Mouse (Mus musculus) gastrocnemius, adult 2 months (tissue): ENCODE results near the gene Adamts1. TPM values are rescaled to one million over a fixed set of nuclear protein-coding genes. Genes with fewer than 3 reads are reported as not detected.

Experiments
- DNase-seq: peaks from one replicate; pipeline ENCODE4 v3.0.0; 2022
- H3K27ac ChIP-seq: fragments of 200-600 bp; 2 replicates; pipeline ENCODE4 v1.8.1; 2022; ENCODE audit warnings: mild to moderate bottlenecking
- H3K4me3 ChIP-seq: fragments of 200-600 bp; 2 replicates; pipeline ENCODE4 v1.8.1; 2022; ENCODE audit warnings: mild to moderate bottlenecking, moderate library complexity
- CTCF ChIP-seq: fragments of 200-600 bp; IDR thresholded peaks from 2 replicates; pipeline ENCODE4 v1.8.1; 2022; ENCODE audit warnings: antibody characterized with exemption, mild to moderate bottlenecking, moderate library complexity
- intact Hi-C: fragments of 180-260 bp; cut with DNase I; formaldehyde crosslinking; loops from one replicate; pipeline ENCODE4 v1.15.1; 2025
- total RNA-seq, 2 experiments: library from RNA; stranded (reverse); gene quantifications; 2 replicates each; pipeline ENCODE4 v1.2.3; 2021

Adamts1 gene
- total RNA-seq, 2 experiments from 2014 or later: 17.3 to 24.4 TPM

DNA sequence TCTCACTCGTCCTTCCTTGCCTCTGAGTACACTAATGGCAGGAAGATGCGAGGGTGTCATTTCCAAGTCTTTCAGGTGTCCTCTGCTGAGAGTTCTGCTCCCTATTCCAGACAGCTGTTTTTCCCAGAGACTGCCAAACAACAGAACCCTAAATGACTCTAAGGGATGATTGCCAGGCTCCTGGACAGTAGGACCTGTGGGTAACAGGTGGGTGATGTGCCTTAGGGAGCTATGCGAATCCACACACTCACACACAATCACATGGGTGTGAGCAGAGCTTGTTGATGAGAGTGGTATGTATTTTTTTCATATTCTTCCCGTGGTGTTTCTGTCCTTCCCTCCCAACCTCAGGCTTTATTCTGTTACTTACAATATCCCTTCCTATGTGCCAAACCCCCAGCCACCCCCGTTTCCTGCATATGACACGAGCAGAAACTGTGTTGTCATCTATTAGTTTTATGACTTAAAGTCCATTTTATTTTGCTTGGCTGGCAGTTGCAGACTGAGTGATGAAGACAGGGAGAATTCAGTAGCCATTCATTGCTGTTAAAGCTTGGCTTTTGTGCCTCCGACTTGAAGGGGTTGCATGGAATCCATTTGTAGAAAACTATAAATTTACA is 41.8 kb downstream of the Adamts1 start:
- Histone ChIP-seq H3K27ac (no peak overlapping the region), H3K4me3 (no peak overlapping the region)
- no peak for TF ChIP-seq CTCF
- intact Hi-C loops: no loop called here
- no peak for DNase-seq

DNA sequence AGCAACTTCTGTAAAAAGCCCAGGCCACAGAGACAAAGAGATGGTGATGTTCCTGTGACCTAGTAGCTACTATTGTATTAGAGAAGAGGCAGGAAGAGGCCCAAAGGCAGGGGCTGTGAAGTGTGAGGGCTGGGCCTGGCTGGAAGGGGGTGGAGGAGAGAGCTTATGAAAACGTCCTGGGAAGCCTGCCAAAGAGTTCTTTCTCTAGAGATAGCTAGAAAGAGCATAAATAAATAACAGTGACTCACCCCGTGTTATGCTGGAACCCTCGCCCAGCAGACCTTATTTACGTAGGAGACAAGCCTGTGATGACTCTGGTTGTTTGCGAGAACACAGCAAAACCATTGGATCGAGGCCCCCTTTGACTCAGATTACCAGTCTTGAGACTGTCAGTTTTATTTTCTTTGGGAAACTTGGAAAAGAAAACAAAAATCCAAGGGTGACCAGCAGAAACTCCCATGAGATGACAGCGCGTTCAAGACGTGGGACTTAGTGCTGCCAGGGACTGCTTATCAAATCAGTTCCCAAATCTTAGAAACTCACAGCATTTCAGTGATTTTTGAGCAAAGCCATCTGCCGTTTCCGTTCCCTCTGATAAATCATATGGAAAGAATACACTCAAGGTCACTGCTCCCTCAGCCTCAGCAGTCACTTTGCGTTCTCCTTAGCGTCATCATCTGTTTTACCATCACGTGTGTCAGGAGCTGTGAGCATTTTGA is 46.7 kb downstream of the Adamts1 start:
- no peak overlapping the region for H3K4me3 ChIP-seq
- no peak for TF ChIP-seq CTCF
- intact Hi-C loops: no loop called here
- DNase-seq: peak; percentile 69
- H3K27ac ChIP-seq: peak overlapping the region; percentile 71

DNA sequence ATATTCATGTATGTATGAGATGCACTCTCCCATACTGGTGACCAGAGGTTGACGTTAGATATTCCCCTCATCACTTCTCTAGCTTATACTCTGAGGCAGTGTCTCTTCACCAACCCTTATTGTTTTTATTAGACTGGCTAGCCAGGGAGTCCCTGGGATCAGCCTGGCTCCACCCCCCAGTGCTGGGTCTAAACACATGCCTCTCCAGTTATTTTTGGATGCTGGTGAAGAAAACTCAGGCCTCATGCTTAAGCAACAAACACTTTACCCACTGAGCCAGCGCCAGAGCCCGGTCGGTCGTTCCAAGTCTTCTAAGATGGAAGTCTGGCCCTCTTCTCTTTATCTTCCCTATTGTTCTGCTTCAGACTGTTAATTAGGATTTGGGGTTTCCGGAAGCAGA is 53.6 kb downstream of the Adamts1 start:
- DNase-seq: peak; percentile 52
- H3K27ac ChIP-seq: peak overlapping the region; percentile 24; the same call in 1 of the 2 replicates
- no peak overlapping the region for H3K4me3 ChIP-seq
- intact Hi-C loops: no loop called here
- no peak for TF ChIP-seq CTCF

DNA sequence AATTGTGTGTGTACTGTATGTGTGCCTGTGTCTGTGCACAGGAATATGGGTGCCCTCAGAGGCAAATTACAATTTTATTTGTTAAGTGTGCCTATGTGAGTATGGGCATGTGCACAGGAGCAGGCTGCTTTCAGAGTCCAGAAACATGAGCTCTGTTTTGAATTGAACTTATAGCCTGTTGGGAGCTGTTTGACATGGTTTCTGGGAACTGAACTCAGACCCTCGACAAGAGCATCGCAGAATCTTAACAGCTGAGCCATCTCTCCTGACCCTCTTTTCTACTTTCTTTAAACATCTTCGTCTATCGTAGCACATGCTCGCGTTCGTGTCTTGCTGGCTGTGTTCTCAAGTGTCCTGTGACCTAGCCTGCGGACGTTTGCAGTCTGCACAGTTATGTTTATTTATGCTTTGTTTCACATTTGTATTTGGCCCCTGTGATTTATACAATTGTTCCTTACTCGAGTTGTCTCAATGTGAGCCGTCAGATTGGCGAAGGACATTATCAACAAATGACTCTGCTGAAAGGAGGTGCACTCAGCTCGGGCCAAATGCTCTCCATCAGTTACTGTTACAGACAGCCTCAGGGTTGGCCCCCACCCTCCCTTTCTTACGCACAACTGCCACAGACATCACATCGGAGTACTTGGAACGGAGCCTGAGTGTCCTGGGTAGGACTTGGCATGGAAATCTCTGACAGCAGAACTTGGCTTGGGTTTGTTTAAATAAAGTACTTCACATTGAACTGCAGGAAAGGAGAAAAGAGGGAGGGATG is 55.1 kb downstream of the Adamts1 start:
- Histone ChIP-seq H3K4me3 (peak overlapping the region; percentile 29), H3K27ac (peak overlapping the region; percentile 20; the same call in 1 of the 2 replicates)
- DNase-seq: peak; percentile 57
- TF ChIP-seq CTCF: no peak
- intact Hi-C loops: no loop called here

DNA sequence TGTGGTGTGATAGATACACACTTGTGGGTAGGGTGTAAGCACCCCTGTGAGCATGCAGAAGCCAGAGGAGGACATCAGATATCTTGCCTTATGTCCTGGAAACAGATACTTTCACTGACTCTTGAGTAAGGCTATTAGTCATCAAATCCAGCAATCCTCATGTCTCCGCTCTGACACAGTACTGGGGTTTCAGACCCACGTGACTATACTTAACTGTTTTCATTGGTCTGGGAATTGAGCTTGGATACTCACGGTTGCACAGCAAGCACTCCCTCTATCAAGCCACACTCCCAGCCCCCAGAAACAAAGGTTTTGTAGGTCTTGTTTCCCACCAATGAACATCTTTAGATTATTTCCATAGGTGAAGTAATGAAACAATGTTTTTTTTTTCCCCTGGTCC is 56.5 kb downstream of the Adamts1 start:
- DNase-seq: no peak
- no peak overlapping the region for H3K27ac ChIP-seq
- TF ChIP-seq CTCF: no peak
- intact Hi-C loops: no loop called here
- no peak overlapping the region for H3K4me3 ChIP-seq

Other genes with a start within 250 kb of the Adamts1 start
- gene Cyyr1, start 249.7 kb downstream of the Adamts1 start, total RNA-seq: 10 to 100 TPM; 10.2 to 15.4 TPM
- 1 to 10 TPM; 4.2 to 5.2 TPM for gene Adamts5, start 98.7 kb upstream of the Adamts1 start, total RNA-seq